Mouse (Mus musculus) thymus, postnatal 25 days (tissue): ENCODE measurements at regions not wholly inside any gene's neighbourhood (a gene's known extent, or its start where the extent isn't known, plus 50 kb on each side); places are given as distances from the start of the nearest gene placed in this dataset.

Experiments used
- DNase-seq: peaks from one replicate; pipeline ENCODE4 v3.0.0; 2022

DNA sequence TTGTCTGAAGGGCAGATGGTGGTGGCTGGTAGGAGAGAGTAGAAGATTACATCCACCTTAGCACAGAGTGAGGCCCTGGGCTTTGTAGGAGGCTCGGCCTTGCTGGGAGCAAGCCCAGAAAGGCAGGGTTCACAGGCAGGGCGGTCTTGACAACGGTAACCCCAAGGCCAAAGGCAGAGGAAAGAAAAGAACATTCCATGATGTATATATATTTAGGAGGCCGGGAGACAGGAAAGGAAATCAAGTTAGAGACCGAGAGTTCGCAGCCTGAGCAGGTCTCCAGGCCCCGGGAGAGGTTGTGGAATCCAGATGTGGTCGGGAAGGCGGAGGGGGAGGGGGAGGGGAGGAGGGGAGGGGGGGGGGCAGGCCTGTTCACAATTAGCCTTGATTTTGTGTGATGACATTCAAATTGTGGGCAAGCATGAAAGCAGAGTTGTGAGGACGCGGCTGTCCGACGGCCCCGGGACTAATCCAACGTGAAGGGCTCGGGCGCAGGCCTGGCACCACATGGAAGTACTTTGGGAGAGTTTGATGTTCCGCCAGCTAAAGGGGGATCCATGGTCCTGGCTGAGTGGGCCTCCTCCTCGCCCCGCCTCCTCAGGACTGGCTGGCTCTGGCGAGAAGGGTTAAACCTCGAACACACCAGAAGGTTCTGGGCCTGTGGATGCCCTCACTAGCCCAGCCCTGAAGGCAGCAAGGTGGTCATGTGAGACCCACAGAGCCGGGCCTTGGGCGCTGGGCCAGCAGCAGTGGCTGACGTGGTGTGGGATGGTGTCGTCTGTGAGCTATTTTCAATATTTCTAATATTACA lies 131.8 kb upstream of the Gm26897 start:
- no peak for DNase-seq

DNA sequence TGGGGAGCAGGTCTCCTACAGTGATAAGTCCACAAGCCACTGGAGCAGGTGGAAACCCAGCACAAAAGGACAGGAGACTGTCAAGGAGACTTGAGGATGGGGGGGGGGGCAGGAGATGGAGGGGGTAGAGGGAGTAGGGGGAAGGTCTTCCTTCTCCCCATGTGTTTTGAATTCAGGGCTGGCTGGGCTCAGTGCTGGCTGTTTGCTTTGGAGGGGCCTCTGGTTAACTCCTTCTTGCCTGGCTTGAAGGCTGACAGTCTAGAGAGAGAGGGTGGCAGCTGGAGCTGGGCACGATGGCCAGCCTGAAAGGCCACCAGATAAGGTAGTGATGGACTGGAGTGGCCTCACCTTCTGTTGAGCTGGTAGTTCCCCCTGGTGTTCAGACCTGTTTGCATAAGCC lies 120.0 kb upstream of the Gm26897 start:
- DNase-seq = no peak

DNA sequence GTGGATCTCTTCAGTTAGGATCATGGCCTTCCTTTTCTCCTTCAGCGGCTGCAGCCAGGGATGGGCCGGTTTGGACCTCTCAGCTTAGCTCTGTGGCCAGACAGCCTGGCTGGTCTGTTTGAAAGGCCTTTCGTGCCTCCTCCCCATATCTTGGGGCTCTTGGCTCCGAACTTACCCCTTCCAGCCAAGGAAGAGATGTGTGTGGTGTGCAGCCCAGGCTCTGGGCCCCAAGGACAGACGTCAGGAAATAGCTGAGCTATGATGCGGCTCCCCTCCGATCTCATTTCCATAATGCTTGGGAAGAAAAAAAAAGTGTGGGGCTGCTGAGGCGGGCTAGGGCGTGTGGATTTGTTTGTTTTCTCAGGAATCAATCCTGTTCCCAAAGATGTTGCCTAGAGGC lies 113.8 kb upstream of the Gm26897 start:
- no peak for DNase-seq

DNA sequence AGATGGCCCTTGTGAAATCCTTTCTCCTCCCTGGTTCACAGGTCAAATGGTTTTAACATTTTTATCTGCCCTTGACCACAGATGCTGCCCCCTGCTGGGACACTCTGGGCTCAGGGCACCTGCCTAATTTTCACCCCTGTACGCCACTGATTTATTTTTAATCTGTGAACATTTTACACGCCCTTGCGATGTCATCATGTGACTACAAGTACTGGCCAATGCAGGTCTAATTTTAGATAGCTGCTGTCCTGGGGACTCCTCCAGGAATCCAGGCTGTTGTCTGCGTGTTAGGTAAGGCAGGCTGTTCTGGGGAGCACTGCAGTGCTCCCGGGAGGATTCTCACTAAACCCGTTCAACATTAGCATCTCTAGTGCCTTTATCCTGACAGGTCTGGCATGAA lies 113.1 kb upstream of the Gm26897 start:
- DNase-seq = no peak

DNA sequence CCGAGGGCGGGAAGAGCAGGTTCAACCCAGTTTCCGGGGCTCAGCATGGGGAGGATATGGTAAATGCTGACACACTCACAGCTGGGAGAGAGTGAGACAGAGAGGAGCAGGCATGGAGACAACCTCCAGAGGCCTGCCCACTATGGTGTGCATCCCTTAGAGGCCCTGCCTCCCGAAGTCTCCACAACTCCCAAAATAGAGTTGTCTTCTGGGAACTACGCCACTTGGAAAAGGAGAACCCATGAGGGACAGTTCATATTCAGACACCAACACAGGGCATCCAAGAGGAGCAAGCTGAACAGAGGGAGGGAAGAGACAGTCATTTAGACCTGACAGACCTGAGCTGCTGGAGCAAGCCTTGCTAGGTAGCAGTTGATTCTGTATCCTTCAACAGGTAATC lies 111.2 kb upstream of the Gm26897 start:
- no peak for DNase-seq

DNA sequence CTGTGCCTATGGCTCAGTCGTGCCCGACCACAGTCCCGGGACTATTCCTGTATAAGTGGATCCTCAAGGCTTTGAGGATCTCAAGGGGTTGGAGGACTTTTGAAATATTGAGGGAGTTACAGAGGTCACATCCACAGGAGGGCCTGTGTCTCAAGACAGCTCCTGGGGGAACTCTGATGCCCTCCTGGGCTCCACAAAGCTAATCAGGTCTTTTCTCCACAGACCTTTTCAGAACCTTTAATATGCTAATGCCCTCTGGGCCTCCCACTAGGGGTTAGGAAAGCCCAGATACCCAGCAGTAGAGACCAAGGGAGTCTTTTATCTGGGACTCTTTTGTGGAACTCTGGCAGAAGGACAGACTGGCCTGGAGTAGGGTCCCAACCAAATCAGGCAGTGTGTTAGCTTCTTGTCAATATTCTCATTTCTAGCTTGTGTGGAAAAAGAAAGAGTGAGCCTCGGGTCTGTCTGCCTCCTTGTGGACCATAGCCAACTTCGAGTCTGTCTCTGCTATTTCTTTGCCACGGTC lies 107.4 kb upstream of the Gm26897 start:
- DNase-seq = no peak

DNA sequence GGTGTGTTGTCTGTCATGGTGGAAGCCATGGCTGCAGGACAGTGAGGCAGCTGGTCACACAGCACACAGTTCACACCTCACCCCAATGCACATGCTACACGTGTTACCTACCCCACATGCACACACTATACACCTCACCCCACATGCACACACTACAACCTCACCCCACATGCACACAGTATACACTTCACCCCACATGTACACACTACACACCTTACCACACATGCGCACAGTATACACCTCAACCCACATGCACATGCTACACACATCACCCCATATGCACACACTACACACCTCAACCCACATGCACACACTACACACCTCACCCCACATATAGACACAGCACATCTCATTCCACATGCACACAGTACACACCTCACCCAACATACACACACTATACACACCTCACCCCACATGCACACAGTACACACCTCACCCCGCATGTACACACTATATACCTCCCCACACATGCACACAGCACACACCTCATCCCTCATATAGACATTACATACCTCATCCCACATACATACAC lies 103.3 kb upstream of the Gm26897 start:
- no peak for DNase-seq

DNA sequence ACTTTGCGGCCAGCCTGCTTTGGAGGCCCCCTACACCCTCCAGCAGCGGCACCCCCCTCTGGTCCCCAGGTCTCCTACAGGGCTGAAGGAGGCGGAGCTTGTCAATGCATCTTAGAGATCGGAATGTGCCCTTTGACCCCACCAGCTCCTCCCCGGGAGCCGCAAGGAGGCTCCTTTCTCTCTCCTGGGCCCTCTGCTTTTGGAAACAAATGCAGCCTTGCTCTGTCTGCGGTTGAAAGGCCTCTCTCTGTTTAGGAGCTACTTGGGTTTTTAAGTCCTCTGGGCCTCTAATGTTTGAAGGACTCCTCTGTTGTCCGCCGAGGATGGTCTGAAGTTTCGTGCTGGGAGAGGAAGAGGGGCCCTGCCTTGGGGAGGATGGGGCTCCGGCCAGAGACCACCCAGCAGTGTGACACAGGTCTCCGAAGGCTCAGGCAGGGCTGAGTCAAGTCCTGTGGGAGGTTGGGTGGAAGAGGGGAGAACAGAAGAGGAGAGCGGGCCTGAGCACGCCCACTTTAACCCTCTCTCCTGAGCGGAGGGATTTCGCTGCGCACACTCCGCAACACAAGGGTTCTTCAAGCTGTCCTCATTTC lies 102.1 kb upstream of the Gm26897 start:
- no peak for DNase-seq

DNA sequence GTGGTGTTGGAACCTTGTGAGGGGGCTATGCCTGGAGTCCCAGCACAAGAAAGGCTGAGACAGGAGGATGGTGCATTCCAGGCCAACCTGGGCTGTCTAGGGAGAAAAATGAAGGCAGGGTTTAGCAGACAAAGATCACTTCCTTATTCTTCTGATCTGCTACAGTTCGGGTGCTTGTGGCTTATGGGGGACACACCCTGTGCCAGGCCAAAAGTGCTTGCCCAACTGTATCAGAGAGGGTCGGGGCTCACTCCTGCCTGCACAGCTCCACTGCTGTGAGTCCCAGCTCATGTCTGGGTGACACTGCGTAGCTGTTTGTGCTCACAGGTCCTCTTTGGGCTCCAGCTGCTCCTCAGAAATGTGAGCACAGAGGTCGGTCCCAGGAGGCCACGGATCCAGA lies 98.6 kb upstream of the Gm26897 start:
- DNase-seq = no peak

DNA sequence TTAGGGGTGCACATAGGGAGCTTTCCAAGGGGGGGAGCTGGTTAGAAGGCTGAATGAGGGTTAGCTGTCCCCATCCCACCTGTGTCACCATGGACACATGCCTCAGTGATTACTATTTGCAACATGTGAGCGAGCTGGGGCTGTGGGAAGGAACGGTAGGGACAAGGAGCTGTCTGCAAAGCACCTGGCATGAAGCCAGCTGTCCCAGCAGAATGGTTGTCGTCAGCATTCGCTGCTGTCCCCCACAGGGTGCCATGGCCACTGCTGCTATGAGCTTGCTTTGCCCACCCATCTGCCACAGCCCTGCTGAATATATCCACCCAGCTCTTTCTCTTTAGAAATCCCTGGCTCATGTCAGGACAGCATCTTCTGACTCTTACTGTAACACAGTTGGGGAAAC lies 96.8 kb upstream of the Gm26897 start:
- no peak for DNase-seq

DNA sequence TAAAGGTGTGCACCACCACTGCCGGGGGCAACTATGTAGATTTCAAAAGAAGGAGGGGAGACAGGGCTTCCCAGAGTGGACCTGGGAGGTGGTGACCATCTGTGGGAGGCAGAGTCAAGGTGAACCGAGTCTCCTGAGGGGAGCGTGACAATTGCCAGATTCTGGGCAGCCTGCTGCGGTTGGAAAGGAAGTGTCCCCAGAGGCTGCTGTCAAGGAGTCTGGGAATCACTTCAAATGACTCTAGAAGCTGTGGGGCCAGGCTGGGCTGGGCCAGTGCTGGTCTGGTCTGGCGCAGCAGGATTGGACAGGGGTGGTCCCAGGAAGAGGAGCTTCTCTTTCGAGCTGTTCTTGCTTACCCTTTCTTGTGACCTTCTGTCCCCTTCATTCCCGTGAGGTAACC lies 95.4 kb upstream of the Gm26897 start:
- no peak for DNase-seq

DNA sequence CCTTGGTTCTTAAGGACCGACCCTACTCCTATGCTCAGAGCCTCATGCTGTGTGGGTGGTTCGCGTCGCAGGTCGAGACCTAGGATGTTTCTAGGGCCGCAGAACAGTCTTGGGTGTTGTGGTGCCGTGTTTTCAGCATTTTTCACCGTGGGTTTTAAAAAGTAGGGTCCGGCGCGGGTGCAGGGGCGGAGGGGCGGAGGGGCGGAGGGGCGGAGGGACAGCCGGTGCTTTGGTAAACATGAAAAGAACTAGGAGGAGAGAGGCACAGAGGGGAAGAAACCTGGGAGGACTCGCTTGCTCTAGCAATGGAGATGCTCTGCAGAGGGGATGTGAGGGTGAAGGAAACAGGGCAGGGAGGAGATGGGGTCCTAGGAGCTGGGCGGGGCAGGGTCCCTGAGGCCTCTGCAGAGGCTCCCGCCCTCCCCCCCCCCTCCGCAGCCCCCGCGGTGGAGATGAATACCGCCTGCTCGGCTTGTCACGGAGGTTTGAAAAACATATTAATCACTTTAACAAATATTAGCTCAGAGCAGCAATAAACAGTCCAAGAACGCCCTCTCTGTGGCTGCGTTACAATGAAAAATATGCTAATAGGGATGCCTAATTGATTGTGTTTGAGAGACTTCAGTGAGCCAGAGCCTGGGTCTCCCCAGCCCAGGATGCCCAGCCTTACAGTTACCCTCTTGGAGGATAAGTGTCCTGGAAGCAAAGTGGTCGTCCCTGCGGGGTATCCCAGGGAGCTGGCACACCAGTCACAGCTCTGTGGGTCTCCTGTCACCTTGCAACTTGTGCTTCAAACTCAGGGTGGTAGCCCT lies 94.0 kb upstream of the Gm26897 start:
- no peak for DNase-seq

DNA sequence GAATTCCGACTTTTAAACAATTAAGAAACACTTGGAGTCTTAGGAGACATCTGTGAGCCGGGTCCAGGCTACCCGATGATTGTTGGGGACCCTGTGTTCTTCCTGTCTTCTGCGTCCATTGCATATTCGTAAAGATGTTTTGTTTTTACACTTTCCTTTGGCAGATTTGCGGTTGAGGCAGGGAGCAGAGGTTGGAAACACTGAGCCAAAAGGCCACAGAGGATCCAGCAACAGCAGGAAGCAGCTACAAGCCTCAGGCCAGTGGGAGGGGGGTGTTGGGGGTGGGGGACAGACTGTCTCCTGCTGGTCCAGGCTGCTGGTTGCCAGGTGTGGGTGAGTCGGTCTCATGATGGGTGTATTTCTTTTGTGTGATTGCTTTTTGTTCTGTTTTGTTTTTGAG lies 92.7 kb upstream of the Gm26897 start:
- no peak for DNase-seq

DNA sequence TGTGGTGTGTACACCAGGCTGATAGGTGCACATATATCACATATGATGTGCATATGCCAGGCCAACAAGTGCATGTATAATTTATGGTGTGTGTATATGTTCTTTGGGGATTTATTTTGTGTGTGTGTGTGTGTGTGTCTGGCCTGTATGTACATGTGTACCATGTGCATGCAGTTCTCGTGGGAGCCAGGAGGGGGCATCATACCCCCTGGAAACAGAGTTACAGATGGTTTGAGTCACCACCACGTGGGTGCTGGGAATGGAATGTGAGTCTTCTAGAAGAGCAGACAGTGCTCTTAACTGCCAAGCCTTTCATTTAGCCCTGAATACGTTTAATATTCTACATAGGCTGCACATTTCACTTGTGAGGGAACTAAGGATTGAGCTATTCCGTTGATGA lies 92.0 kb upstream of the Gm26897 start:
- no peak for DNase-seq

DNA sequence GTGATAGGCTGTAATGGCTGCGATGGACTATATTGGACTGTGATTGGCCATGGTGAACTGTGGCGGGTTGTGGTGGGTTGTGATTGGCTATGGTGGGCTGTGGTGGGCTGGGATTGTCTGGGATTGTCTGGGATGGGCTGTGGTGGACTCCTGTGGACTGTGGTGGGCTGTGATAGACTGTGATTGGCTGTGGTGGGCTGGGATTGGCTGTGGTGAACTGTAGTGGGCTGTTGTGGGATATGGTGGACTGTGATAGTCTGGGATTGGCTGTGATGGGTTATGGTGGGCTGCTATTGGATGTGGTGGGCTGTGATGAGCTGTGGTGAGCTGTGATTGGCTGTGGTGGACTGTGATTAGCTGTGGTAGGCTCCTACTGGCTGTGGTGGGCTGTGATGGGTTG lies 89.6 kb upstream of the Gm26897 start:
- DNase-seq = no peak

DNA sequence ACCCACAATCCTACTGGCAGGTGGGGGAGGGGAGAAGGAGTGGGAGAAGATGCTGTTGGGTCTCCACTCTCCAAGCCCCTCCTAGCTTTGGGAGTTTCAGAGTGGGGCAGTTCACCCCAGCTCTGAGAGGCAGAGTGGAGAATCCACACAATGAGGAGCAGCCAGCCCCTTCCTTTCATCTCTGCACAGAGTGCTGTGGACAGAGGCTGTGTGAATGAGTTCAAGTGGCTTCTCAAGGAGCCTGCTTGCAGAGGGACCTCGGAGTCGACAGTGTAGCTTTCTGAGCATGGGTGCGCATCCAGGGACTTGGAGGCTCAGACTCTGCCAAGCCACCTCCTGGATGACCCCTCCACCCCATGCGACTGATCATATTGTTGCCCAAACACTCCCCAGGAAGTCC lies 88.9 kb upstream of the Gm26897 start:
- DNase-seq = no peak

DNA sequence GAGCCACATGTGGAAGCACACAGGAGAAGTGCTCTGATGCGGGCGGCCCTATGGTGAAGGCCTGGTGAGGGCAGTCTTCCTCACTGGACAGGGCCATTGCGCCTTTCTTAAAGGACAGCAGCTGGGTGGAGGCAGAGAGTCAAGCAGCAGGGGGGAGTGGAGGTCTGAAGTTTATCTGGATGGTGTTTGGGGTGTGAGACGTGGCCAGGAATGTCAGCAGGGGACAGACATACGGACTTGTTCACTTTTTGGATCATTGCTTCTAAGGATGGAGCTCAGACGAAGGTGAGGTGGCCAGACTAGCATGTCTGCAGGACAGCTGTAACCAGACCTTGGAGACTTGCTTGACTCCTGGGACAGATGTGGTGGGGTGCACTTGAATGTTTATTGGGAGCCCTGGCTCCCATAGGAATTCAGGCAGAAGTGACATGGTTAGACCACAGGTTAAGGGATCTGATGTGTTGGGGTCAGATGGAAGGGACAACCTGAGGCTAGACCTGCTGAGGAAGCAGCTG lies 86.0 kb upstream of the Gm26897 start:
- no peak for DNase-seq

DNA sequence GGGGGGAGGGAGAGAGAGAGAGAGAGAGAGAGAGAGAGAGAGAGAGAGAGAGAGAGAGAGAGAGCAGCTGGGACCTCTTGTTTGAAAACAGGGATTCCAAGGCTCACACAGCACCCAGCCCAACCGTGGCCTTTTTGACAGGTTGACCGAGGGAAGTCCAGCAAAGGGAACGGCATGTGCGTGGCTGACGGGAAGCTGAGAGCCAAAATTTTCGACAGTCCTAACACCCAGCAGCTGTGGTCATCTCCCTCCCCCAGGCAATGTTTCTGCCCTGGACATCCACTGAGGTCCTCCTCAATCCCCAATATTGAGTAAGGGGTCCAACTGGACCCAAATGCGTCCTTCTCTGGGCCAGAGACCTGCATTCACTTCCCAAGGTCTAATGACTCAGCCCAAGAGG lies 85.2 kb upstream of the Gm26897 start:
- no peak for DNase-seq

DNA sequence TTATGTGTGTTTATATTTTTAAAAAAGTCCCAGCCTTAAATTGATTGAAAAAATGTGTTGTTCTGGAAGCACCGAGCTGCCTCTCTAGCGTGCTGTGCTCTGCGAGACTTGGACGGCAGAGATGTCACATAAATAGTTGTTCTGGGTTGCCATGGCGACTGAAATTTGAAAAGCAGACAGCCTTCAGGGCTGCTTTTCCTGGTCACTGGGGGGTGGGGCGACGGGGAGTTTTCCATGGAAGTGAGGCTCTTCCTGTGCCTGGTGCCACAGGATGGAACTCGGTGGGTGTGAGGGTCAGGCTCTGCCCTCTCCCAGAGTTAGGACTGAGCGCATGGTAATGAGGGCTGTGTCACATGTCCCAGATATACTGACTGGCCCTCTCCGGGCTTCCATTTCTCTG lies 84.7 kb upstream of the Gm26897 start:
- DNase-seq = no peak

DNA sequence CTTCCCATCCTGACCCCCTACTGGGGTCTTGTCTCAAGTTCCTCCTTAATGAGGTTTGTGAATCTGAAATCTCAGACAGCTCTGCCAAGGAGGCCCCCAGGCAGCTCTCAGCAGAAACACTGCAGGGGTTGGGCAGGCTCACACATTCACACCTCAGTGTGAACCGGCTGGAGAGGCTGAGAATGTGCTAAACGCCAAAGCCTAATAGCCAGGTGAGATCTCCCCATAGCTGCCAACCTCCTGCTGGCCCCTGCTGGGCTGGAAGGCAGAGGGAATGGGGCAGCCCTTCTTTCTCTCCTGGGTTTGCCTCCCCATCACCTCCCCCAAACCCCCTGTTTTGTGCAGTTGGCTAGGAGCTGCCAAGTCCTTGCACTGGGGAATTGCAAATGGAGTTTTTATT lies 81.3 kb upstream of the Gm26897 start:
- DNase-seq = no peak

DNA sequence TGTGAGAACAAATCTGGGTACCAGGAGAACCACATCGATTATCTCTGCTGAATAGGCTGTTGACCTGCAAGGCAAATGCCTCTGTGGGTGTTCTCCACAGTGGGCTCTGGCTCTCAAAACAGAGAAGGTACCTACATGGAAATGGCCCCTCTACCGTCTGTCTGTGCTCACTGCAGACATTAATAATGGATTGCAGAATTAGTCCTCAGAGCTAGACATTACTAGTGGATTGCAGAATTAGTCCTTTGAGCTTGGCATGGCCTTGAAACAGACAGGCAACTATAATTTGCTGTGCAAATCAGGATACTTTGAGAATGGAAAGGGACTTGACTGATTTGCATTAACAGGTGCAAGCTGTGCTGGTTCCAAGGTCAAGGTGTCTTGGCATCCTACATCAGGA lies 77.3 kb upstream of the Gm26897 start:
- no peak for DNase-seq

DNA sequence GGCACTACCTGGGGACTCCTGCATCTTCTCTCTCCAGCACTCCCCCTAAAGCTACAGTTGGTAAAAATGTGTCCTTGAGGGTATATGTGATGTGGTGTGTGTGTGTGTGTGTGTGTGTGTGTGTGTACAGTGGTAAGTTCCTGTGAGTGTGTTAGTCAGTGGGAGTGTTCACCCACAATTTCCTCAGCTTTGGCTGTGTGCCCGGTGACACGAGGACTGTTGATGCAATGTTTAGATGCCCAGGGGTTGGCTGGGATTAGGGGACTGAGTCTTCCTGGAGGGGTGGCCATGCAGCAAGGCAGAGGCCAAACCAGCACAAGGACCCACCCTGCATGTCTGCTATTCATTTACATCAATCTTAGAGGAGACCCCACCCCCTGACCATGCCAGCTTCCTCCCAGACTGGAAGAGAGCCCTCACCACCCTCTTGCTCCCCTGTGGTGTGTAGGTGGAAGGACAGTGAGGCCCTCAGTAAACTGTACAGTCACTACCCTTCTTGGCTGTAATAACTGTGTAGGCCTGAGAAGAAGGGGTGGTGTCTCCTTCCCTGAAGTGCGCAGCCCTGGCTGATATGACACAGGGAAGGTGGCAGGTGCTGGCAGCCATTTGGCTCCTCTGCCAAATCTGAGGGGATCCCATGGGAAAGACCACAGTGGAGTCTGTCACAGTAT lies 75.8 kb upstream of the Gm26897 start:
- no peak for DNase-seq

DNA sequence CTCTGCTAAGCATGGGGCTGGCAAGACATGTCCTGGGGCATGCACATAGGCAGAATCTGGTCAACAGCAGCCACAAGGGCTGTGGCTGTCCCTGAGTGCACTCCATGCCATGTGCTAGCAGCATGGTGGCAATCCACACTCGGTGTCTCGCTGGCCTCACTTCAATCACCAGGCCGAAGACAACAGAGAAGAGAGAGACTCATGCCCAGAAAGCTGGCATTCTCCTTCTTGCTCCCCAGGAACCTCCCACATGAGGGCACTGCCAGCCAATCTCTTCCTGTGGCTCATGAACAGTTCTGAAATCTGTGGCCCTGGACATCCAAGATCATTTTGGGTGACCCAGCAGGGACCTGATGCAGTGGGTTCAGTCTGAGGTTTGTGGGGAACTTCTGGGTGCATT lies 74.5 kb upstream of the Gm26897 start:
- DNase-seq = no peak
